Mouse (Mus musculus): ENCODE data around the gene Rhof. TPM values are rescaled to one million over a fixed set of nuclear protein-coding genes. Genes with fewer than 3 reads are reported as not detected.

Rhof gene
- total and polyA plus RNA-seq, 2 experiments from 2014 or later: 0.71 to 2.1 TPM

- H3K4me3 ChIP-seq (ENCODE audit: low read depth, low read length): no peak overlapping the region
- ATAC-seq (ENCODE audit: insufficient read depth, low read depth): no peak
- peaks cover 25% of the 10 kb centered on the region for H3K4me1 ChIP-seq (ENCODE audit: control insufficient read depth, insufficient read depth)
- DNase-seq (ENCODE audit: low spot score): no peak
- H3K27ac ChIP-seq (ENCODE audit: low read depth): no peak overlapping the region
- H3K9me3 ChIP-seq (replicated peaks; ENCODE audit: control insufficient read depth, low read length): no peaks in the 10 kb centered on the region
- no peak overlapping the region for H3K4me2 ChIP-seq (ENCODE audit: low read depth, low read length)
- no peaks in the 10 kb centered on the region for H3K36me3 ChIP-seq (replicated peaks; ENCODE audit: control insufficient read depth, insufficient read depth, low read length)
- H3K27me3 ChIP-seq (ENCODE audit: control insufficient read depth, insufficient read depth, low read length): no peaks in the 10 kb centered on the region
- TF ChIP-seq EP300 (IDR thresholded peaks at IDR 0.05; ENCODE audit: low read depth) (no peak), CTCF (IDR thresholded peaks at IDR 0.05; ENCODE audit: low read depth) (no peak)
- H3K9ac ChIP-seq (replicated peaks; ENCODE audit: low read depth, low read length): no peak overlapping the region
- WGBS: 88% methylated on average over 5 of the region's 5 CpGs
Observed at GRCm38 (mm10) chr5:123130814-123131148, 1.7 kb downstream of the Rhof start.

GRCm38 (mm10) chr5:123130030-123130813 lies 2.3 kb downstream of the Rhof start:
- Histone ChIP-seq H3K9ac (replicated peaks; ENCODE audit: low read depth, low read length) (no peak overlapping the region), H3K27me3 (ENCODE audit: control insufficient read depth, insufficient read depth, low read length) (no peaks in the 10 kb centered on the region), H3K9me3 (replicated peaks; ENCODE audit: control insufficient read depth, low read length) (no peaks in the 10 kb centered on the region), H3K4me3 (ENCODE audit: low read depth, low read length) (no peak overlapping the region), H3K4me2 (ENCODE audit: low read depth, low read length) (no peak overlapping the region), H3K4me1 (ENCODE audit: control insufficient read depth, insufficient read depth) (peaks cover 23% of the 10 kb centered on the region), H3K36me3 (replicated peaks; ENCODE audit: control insufficient read depth, insufficient read depth, low read length) (no peaks in the 10 kb centered on the region), H3K27ac (ENCODE audit: low read depth) (no peak overlapping the region)
- DNase-seq (ENCODE audit: low spot score) (no peak), ATAC-seq (ENCODE audit: insufficient read depth, low read depth) (no peak)
- no peak for TF ChIP-seq EP300 (IDR thresholded peaks at IDR 0.05; ENCODE audit: low read depth)
- no peak for TF ChIP-seq CTCF (IDR thresholded peaks at IDR 0.05; ENCODE audit: low read depth)
- WGBS: 88% methylated on average over 9 of the region's 9 CpGs

GRCm38 (mm10) chr5:123129170-123129757 lies 3.2 kb downstream of the Rhof start:
- ATAC-seq (ENCODE audit: insufficient read depth, low read depth): no peak
- no peaks in the 10 kb centered on the region for H3K9me3 ChIP-seq (replicated peaks; ENCODE audit: control insufficient read depth, low read length)
- H3K27me3 ChIP-seq (ENCODE audit: control insufficient read depth, insufficient read depth, low read length): no peaks in the 10 kb centered on the region
- H3K27ac ChIP-seq (ENCODE audit: low read depth): no peak overlapping the region
- no peak overlapping the region for H3K9ac ChIP-seq (replicated peaks; ENCODE audit: low read depth, low read length)
- no peak for DNase-seq (ENCODE audit: low spot score)
- H3K4me1 ChIP-seq (ENCODE audit: control insufficient read depth, insufficient read depth): peaks cover 13% of the 10 kb centered on the region
- no peak overlapping the region for H3K4me3 ChIP-seq (ENCODE audit: low read depth, low read length)
- TF ChIP-seq EP300 (IDR thresholded peaks at IDR 0.05; ENCODE audit: low read depth): no peak
- no peak for TF ChIP-seq CTCF (IDR thresholded peaks at IDR 0.05; ENCODE audit: low read depth)
- 76% methylated on average over 10 of the region's 10 CpGs for WGBS
- 0 out of 2 replicates have a peak overlapping the region, but pooled peaks have one; percentile 39 for H3K4me2 ChIP-seq (ENCODE audit: low read depth, low read length)
- no peaks in the 10 kb centered on the region for H3K36me3 ChIP-seq (replicated peaks; ENCODE audit: control insufficient read depth, insufficient read depth, low read length)

GRCm38 (mm10) chr5:123128426-123129169 lies 3.9 kb downstream of the Rhof start:
- H3K4me2 ChIP-seq (ENCODE audit: low read depth, low read length): peak overlapping the region; percentile 39; the same call in 1 of the 2 replicates
- no peaks in the 10 kb centered on the region for H3K9me3 ChIP-seq (replicated peaks; ENCODE audit: control insufficient read depth, low read length)
- no peak overlapping the region for H3K9ac ChIP-seq (replicated peaks; ENCODE audit: low read depth, low read length)
- DNase-seq (ENCODE audit: low spot score) (no peak), ATAC-seq (ENCODE audit: insufficient read depth, low read depth) (no peak)
- no peak overlapping the region for H3K4me3 ChIP-seq (ENCODE audit: low read depth, low read length)
- H3K27ac ChIP-seq (ENCODE audit: low read depth): peak overlapping the region; percentile 65
- peaks cover 7% of the 10 kb centered on the region for H3K4me1 ChIP-seq (ENCODE audit: control insufficient read depth, insufficient read depth)
- WGBS: 56% methylated on average over 10 of the region's 10 CpGs
- no peaks in the 10 kb centered on the region for H3K27me3 ChIP-seq (ENCODE audit: control insufficient read depth, insufficient read depth, low read length)
- no peaks in the 10 kb centered on the region for H3K36me3 ChIP-seq (replicated peaks; ENCODE audit: control insufficient read depth, insufficient read depth, low read length)
- TF ChIP-seq CTCF (IDR thresholded peaks at IDR 0.05; ENCODE audit: low read depth) (no peak), EP300 (IDR thresholded peaks at IDR 0.05; ENCODE audit: low read depth) (no peak)

GRCm38 (mm10) chr5:123127031-123127430 lies 5.5 kb downstream of the Rhof start:
- no peak for TF ChIP-seq CTCF (IDR thresholded peaks at IDR 0.05; ENCODE audit: low read depth)
- no peak for TF ChIP-seq EP300 (IDR thresholded peaks at IDR 0.05; ENCODE audit: low read depth)
- DNase-seq (ENCODE audit: low spot score) (no peak), ATAC-seq (ENCODE audit: insufficient read depth, low read depth) (no peak)
- WGBS: 72% methylated on average over 6 of the region's 6 CpGs
- Histone ChIP-seq H3K4me2 (ENCODE audit: low read depth, low read length) (no peak overlapping the region), H3K36me3 (replicated peaks; ENCODE audit: control insufficient read depth, insufficient read depth, low read length) (no peaks in the 10 kb centered on the region), H3K9ac (replicated peaks; ENCODE audit: low read depth, low read length) (no peak overlapping the region), H3K9me3 (replicated peaks; ENCODE audit: control insufficient read depth, low read length) (no peaks in the 10 kb centered on the region), H3K4me3 (ENCODE audit: low read depth, low read length) (no peak overlapping the region), H3K27ac (ENCODE audit: low read depth) (no peak overlapping the region), H3K27me3 (ENCODE audit: control insufficient read depth, insufficient read depth, low read length) (no peaks in the 10 kb centered on the region), H3K4me1 (ENCODE audit: control insufficient read depth, insufficient read depth) (peaks cover 5% of the 10 kb centered on the region)
